Mouse (Mus musculus) lung, postnatal 0 days (tissue): Measurements from ENCODE around the gene 3110082I17Rik.

Source experiments
- CTCF ChIP-seq: IDR thresholded peaks from 2 replicates; pipeline ENCODE4 v1.5.1; 2016; ENCODE audit warnings: antibody characterized with exemption, mild to moderate bottlenecking
- EP300 ChIP-seq: IDR thresholded peaks from 2 replicates; pipeline ENCODE4 v1.6.1; 2016; ENCODE audit warnings: antibody characterized with exemption, mild to moderate bottlenecking, control low read depth

- no peak for TF ChIP-seq CTCF
- no peak for TF ChIP-seq EP300
Measured at GRCm38 (mm10) chr5:139378271-139378556, 82.1 kb downstream of the 3110082I17Rik start.
